Mouse (Mus musculus): ENCODE measurements around the gene Gm7137. TPM values are rescaled to one million over a fixed set of nuclear protein-coding genes. Genes with fewer than 3 reads are reported as not detected.
"Not testable (repeated sequence)": the region's sequence is repeated elsewhere in the genome, so short reads cannot be mapped to it uniquely, and the experiment has no call there.

Gm7137 gene
- polyA plus RNA-seq, 1 experiment from 2014 or later: not detected

DNA sequence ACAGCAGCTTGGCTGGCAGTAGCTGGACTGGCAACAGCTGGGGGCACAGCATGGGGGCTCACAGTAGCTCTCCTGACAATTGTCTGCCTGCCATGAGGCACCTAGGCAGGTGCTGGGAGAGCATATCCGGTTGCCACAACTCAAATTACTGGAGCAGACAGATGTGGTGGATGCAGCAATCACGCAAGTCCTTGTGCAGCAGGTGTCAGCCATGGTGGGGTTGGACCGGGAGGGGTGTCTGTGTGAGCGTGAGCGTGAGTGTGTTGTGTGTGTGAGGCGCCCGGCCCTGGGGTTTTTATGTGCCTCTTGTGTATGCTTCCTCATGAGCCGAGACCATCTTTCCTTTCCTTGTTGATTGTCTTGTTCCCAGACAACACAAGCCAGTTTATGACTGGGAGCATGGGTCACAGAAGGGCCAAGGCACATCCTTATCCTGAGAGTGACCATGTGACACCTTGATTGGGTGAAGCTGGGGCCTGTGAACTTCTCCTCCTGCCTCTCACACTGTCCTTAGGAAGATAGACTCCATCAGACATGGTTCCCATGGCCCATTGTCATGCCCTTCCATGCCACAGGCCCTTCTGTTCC lies 11.0 kb upstream of the Gm7137 start, which contains the start of gene Gm19668:
TSS of gene Gm19668 (minus strand) at position 213 of the 588 bp plus-strand sequence.
- Histone ChIP-seq H3K27me3 (ENCODE audit: control insufficient read depth, insufficient read depth, low read length) (no peaks in the 10 kb centered on the region), H3K9me3 (ENCODE audit: control insufficient read depth, low read depth, low read length) (no peaks in the 10 kb centered on the region), H3K27ac (ENCODE audit: low read length) (no peak within 1 kb of the TSS), H3K4me1 (ENCODE audit: control insufficient read depth, insufficient read depth, low read length) (no peaks in the 10 kb centered on the region), H3K4me2 (replicated peaks; ENCODE audit: low read depth, low read length) (no peak within 1 kb of the TSS), H3K9ac (replicated peaks; ENCODE audit: low read depth, low read length) (no peak within 1 kb of the TSS), H3K36me3 (ENCODE audit: control insufficient read depth, insufficient read depth, low read length) (no peaks in the 10 kb centered on the region), H3K4me3 (ENCODE audit: low read depth, low read length) (no peak within 1 kb of the TSS)
- no peak for ATAC-seq (ENCODE audit: insufficient number of reproducible peaks, insufficient read depth, low FRiP score, low read depth)
- WGBS: 60% methylated on average over 8 of the region's 8 CpGs

DNA sequence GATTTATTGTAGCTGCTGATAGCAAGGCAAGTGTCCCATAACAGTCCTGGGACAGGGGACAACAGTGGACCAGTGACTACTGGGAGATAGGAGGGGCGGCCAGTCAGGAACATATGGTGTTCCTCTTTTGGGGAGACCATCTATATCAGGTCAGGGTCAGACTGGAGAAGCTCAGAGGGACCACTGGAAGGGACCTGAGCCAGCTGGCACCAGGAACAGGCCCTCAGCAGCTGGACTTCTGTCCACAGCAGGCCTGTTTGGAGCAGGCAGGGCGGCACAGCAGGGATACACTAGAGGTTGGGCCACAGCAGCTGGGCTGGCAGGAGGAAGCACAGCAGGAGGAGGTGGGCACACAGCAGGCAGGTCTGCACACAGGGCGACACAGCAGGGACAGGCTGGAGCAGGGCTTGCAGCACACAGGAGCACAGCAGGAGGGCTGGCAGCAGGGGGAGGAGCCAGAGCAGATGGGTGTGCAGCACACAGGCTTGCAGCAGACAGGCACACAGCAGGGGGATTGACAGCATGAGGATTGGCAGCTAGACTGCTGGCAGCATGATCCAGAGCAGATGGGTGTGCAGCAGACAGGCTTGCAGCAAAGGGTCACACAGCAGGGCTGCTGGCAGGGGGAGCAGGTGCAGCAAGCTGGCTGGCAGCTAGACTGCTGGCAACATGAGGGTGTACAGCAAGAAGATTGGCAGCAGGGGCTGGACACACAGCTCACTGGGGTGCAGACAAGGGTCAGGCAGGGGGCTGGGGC lies 10.3 kb upstream of the Gm7137 start:
- 32% methylated on average over 3 of the region's 3 CpGs for WGBS
- not testable (repeated sequence) for H3K27me3 ChIP-seq (ENCODE audit: control insufficient read depth, insufficient read depth, low read length); H3K4me3 ChIP-seq (ENCODE audit: low read depth, low read length); H3K36me3 ChIP-seq (ENCODE audit: control insufficient read depth, insufficient read depth, low read length); H3K4me1 ChIP-seq (ENCODE audit: control insufficient read depth, insufficient read depth, low read length); H3K9me3 ChIP-seq (ENCODE audit: control insufficient read depth, low read depth, low read length); ATAC-seq (ENCODE audit: insufficient number of reproducible peaks, insufficient read depth, low FRiP score, low read depth); H3K27ac ChIP-seq (ENCODE audit: low read length); H3K4me2 ChIP-seq (replicated peaks; ENCODE audit: low read depth, low read length); H3K9ac ChIP-seq (replicated peaks; ENCODE audit: low read depth, low read length)

DNA sequence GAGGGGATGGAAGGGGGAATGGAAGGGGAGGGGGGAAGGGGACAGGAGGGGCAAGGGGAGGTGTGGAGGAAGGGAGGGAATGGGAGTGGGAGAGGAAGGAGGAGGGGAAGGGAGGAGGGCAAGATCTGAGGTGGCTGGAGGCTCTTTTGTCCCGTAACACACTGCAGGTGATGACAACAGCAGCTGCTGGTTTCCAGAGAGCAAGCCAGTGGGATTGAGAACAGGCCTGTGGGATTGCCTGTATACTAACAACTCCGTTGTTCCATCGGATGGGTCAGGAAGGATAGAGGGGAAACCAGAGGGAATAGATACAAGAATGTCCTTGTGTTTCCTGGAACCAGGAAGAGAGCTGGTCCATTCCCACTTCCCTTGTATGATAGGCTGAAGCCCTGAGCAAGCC lies 9.7 kb upstream of the Gm7137 start:
- WGBS: 21% methylated on average over 3 of the region's 3 CpGs
- ATAC-seq (ENCODE audit: insufficient number of reproducible peaks, insufficient read depth, low FRiP score, low read depth): no peak
- no peak overlapping the region for H3K9ac ChIP-seq (replicated peaks; ENCODE audit: low read depth, low read length)
- H3K4me2 ChIP-seq (replicated peaks; ENCODE audit: low read depth, low read length): no peak overlapping the region
- H3K27ac ChIP-seq (ENCODE audit: low read length): no peak overlapping the region
- H3K36me3 ChIP-seq (ENCODE audit: control insufficient read depth, insufficient read depth, low read length): no peaks in the 10 kb centered on the region
- H3K4me3 ChIP-seq (ENCODE audit: low read depth, low read length): no peak overlapping the region
- H3K4me1 ChIP-seq (ENCODE audit: control insufficient read depth, insufficient read depth, low read length): no peaks in the 10 kb centered on the region
- no peaks in the 10 kb centered on the region for H3K9me3 ChIP-seq (ENCODE audit: control insufficient read depth, low read depth, low read length)
- no peaks in the 10 kb centered on the region for H3K27me3 ChIP-seq (ENCODE audit: control insufficient read depth, insufficient read depth, low read length)

DNA sequence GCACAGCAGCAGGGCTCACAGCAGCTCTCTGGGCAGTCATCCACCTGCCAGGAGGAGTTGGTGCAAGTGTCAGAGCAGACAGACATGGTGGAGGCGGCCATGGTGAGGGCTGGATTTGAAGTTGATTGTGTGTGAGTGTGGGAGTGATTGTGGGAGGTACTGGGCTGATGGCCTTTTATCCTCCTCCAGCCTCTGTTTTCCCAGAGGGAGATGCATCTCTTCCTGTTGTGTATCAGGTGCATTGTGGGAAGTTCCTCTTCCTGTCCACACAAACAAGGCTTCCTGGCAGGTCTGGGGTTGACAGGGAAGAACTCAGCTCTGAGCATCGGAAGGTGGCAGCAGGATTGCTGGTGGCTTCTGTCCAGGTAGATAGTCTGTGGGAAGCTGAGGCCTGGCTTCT lies 7.0 kb upstream of the Gm7137 start, which contains the start of gene Gm9639:
TSS of gene Gm9639 (minus strand) at position 101 of the 400 bp plus-strand sequence.
- ATAC-seq (ENCODE audit: insufficient number of reproducible peaks, insufficient read depth, low FRiP score, low read depth): no peak
- Histone ChIP-seq H3K27me3 (ENCODE audit: control insufficient read depth, insufficient read depth, low read length) (no peaks in the 10 kb centered on the region), H3K4me3 (ENCODE audit: low read depth, low read length) (no peak within 1 kb of the TSS), H3K9me3 (ENCODE audit: control insufficient read depth, low read depth, low read length) (no peaks in the 10 kb centered on the region), H3K36me3 (ENCODE audit: control insufficient read depth, insufficient read depth, low read length) (no peaks in the 10 kb centered on the region), H3K27ac (ENCODE audit: low read length) (no peak within 1 kb of the TSS), H3K9ac (replicated peaks; ENCODE audit: low read depth, low read length) (no peak within 1 kb of the TSS), H3K4me1 (ENCODE audit: control insufficient read depth, insufficient read depth, low read length) (no peaks in the 10 kb centered on the region), H3K4me2 (replicated peaks; ENCODE audit: low read depth, low read length) (no peak within 1 kb of the TSS)
- WGBS: 63% methylated on average over 2 of the region's 2 CpGs

DNA sequence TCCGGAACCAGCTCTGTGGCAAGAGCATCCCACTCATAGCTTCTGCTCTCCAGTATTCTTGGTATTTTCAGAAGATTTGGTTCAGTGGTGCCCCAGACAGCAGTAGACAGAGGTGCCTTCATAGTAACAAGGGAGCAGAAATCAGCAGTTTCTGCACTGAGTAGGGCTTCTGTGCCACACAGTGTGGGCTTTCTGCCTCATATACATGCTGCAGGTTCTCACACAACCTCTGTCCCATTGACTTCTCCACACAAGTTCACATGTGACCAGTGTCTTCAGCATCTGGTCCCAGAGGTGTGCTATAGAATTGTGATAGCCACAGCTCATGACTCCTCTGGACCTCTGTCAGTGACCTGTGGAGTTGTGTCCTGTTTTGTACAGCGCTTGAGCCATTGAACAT lies 621 bp upstream of the Gm7137 start:
- H3K27ac ChIP-seq (ENCODE audit: low read length): no peak overlapping the region
- no peak overlapping the region for H3K4me3 ChIP-seq (ENCODE audit: low read depth, low read length)
- no peaks in the 10 kb centered on the region for H3K4me1 ChIP-seq (ENCODE audit: control insufficient read depth, insufficient read depth, low read length)
- no peaks in the 10 kb centered on the region for H3K36me3 ChIP-seq (ENCODE audit: control insufficient read depth, insufficient read depth, low read length)
- 87% methylated on average over 2 of the region's 2 CpGs for WGBS
- no peak for ATAC-seq (ENCODE audit: insufficient number of reproducible peaks, insufficient read depth, low FRiP score, low read depth)
- no peak overlapping the region for H3K9ac ChIP-seq (replicated peaks; ENCODE audit: low read depth, low read length)
- no peaks in the 10 kb centered on the region for H3K9me3 ChIP-seq (ENCODE audit: control insufficient read depth, low read depth, low read length)
- H3K4me2 ChIP-seq (replicated peaks; ENCODE audit: low read depth, low read length): no peak overlapping the region
- no peaks in the 10 kb centered on the region for H3K27me3 ChIP-seq (ENCODE audit: control insufficient read depth, insufficient read depth, low read length)

DNA sequence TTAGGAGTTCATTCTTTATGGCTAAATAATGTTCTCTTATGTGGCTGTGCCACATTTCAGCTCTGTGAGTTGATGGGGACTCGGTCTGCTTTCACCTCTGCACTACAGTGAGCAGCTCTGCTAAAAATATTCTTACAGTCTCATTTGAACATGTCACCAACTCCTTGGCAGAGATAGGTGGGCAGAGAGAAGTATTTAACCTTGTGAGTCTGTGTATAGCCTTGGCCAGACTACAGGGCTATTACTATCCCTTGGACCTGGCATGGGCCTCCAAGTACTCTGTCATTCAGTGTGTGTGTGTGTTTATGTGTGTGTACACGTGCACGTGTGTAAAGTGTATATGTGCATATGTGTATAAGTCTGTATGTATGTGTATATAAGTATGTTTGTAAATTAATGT lies 4.6 kb downstream of the Gm7137 start:
- H3K4me1 ChIP-seq (ENCODE audit: control insufficient read depth, insufficient read depth, low read length); H3K4me3 ChIP-seq (ENCODE audit: low read depth, low read length); H3K4me2 ChIP-seq (replicated peaks; ENCODE audit: low read depth, low read length); H3K27me3 ChIP-seq (ENCODE audit: control insufficient read depth, insufficient read depth, low read length); H3K27ac ChIP-seq (ENCODE audit: low read length); ATAC-seq (ENCODE audit: insufficient number of reproducible peaks, insufficient read depth, low FRiP score, low read depth); H3K36me3 ChIP-seq (ENCODE audit: control insufficient read depth, insufficient read depth, low read length); H3K9ac ChIP-seq (replicated peaks; ENCODE audit: low read depth, low read length); H3K9me3 ChIP-seq (ENCODE audit: control insufficient read depth, low read depth, low read length): not testable (repeated sequence)
- 88% methylated on average over 1 of the region's 3 CpGs for WGBS

DNA sequence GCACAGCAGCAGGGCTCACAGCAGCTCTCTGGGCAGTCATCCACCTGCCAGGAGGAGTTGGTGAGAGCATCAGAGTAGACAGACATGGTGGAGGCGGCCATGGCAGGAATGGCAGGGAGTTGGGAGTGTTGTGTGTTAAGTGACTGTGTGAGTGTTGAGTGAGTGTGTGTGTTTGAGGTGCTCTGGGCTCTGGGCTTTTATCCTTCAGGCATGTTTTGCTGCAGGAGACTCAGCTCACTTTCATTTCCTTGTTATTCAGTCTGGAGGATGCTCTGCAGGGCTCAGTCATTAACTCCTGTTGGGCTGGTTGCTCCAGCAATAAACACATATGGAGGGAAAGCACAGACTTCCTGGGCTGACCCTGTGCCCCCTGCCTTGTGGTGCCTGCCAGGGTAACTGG lies 5.6 kb downstream of the Gm7137 start, which contains the start of gene Gm3250:
TSS of gene Gm3250 (minus strand) at position 101 of the 400 bp plus-strand sequence.
- not testable (repeated sequence) for H3K4me3 ChIP-seq (ENCODE audit: low read depth, low read length); H3K9ac ChIP-seq (replicated peaks; ENCODE audit: low read depth, low read length); H3K4me1 ChIP-seq (ENCODE audit: control insufficient read depth, insufficient read depth, low read length); H3K9me3 ChIP-seq (ENCODE audit: control insufficient read depth, low read depth, low read length); H3K4me2 ChIP-seq (replicated peaks; ENCODE audit: low read depth, low read length); H3K27me3 ChIP-seq (ENCODE audit: control insufficient read depth, insufficient read depth, low read length); H3K36me3 ChIP-seq (ENCODE audit: control insufficient read depth, insufficient read depth, low read length); ATAC-seq (ENCODE audit: insufficient number of reproducible peaks, insufficient read depth, low FRiP score, low read depth); H3K27ac ChIP-seq (ENCODE audit: low read length)
- no CpG with 5 or more reads among the region's 1 CpGs for WGBS

DNA sequence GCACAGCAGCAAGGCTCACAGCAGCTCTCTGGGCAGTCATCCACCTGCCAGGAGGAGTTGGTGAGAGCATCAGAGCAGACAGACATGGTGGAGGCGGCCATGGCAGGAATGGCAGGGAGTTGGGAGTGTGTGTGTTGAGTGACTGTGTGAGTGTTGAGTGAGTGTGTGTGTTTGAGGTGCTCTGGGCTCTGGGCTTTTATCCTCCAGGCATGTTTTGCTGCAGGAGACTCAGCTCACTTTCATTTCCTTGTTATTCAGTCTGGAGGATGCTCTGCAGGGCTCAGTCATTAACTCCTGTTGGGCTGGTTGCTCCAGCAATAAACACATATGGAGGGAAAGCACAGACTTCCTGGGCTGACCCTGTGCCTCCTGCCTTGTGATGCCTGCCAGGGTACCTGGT lies 11.2 kb downstream of the Gm7137 start, which contains the start of gene Gm7138:
TSS of gene Gm7138 (minus strand) at position 101 of the 400 bp plus-strand sequence.
- ATAC-seq (ENCODE audit: insufficient number of reproducible peaks, insufficient read depth, low FRiP score, low read depth); H3K4me2 ChIP-seq (replicated peaks; ENCODE audit: low read depth, low read length); H3K4me1 ChIP-seq (ENCODE audit: control insufficient read depth, insufficient read depth, low read length); H3K27me3 ChIP-seq (ENCODE audit: control insufficient read depth, insufficient read depth, low read length); H3K36me3 ChIP-seq (ENCODE audit: control insufficient read depth, insufficient read depth, low read length); H3K9ac ChIP-seq (replicated peaks; ENCODE audit: low read depth, low read length); H3K27ac ChIP-seq (ENCODE audit: low read length); H3K4me3 ChIP-seq (ENCODE audit: low read depth, low read length); H3K9me3 ChIP-seq (ENCODE audit: control insufficient read depth, low read depth, low read length): not testable (repeated sequence)
- 62% methylated on average over 1 of the region's 1 CpGs for WGBS

Data from stomach, embryonic 14.5 days (tissue).